Mouse (Mus musculus): ENCODE data around the gene Cd27. TPM values are rescaled to one million over a fixed set of nuclear protein-coding genes. Genes with fewer than 3 reads are reported as not detected.

Gene Cd27
- polyA plus RNA-seq, 1 experiment from 2014 or later, result 3.2 TPM

Small RNA genes within 50 kb of the gene (microRNA-seq; reads per million reads assigned to microRNA genes)
- gene Mir3098 (ENCODE audit: borderline number of aligned reads) (2.5 reads per million), gene Mir8113 (ENCODE audit: borderline number of aligned reads) (not detected)

Other genes starting within 250 kb of the Cd27 start
- 0.30 and 0.40 TPM in 2 replicates for gene Pianp, start 240.3 kb downstream of the Cd27 start, polyA plus RNA-seq (2014; fragmentation: Nextera tagmentation; extraction: Ambion mirVana)
- 7.6 and 7.9 TPM in 2 replicates for gene Zfp384, start 227.9 kb downstream of the Cd27 start, polyA plus RNA-seq (2014; fragmentation: Nextera tagmentation; extraction: Ambion mirVana)
- gene Ing4, start 197.2 kb downstream of the Cd27 start, polyA plus RNA-seq (2014; fragmentation: Nextera tagmentation; extraction: Ambion mirVana), result 60.0 and 63.8 TPM in 2 replicates
- gene Acrbp, start 187.3 kb downstream of the Cd27 start, polyA plus RNA-seq (2014; fragmentation: Nextera tagmentation; extraction: Ambion mirVana), result 6.0 and 7.4 TPM in 2 replicates
- 2.6 and 3.2 TPM in 2 replicates for gene Lpar5, start 169.1 kb downstream of the Cd27 start, polyA plus RNA-seq (2014; fragmentation: Nextera tagmentation; extraction: Ambion mirVana)
- gene Chd4, start 141.0 kb downstream of the Cd27 start, polyA plus RNA-seq (2014; fragmentation: Nextera tagmentation; extraction: Ambion mirVana), result 62.5 and 71.6 TPM in 2 replicates
- 114 and 125 TPM in 2 replicates for gene Nop2, start 105.1 kb downstream of the Cd27 start, polyA plus RNA-seq (2014; fragmentation: Nextera tagmentation; extraction: Ambion mirVana)
- 7.7 and 9.9 TPM in 2 replicates for gene Iffo1, start 91.8 kb downstream of the Cd27 start, polyA plus RNA-seq (2014; fragmentation: Nextera tagmentation; extraction: Ambion mirVana)
- gene Gapdh, start 70.5 kb downstream of the Cd27 start, polyA plus RNA-seq (2014; fragmentation: Nextera tagmentation; extraction: Ambion mirVana), result 2,450 and 2,526 TPM in 2 replicates
- 150 and 158 TPM in 2 replicates for gene Ncapd2, start 45.3 kb downstream of the Cd27 start, polyA plus RNA-seq (2014; fragmentation: Nextera tagmentation; extraction: Ambion mirVana)
- gene Mrpl51, start 45.2 kb downstream of the Cd27 start, polyA plus RNA-seq (2014; fragmentation: Nextera tagmentation; extraction: Ambion mirVana), result 287 and 311 TPM in 2 replicates
- 1.7 and 2.3 TPM in 2 replicates for gene Vamp1, start 21.5 kb downstream of the Cd27 start, polyA plus RNA-seq (2014; fragmentation: Nextera tagmentation; extraction: Ambion mirVana)
- 4.0 TPM in 2 replicates for gene Tapbpl, start 5.2 kb downstream of the Cd27 start, polyA plus RNA-seq (2014; fragmentation: Nextera tagmentation; extraction: Ambion mirVana)
- gene Tuba3a, start 49.0 kb upstream of the Cd27 start, polyA plus RNA-seq (2014; fragmentation: Nextera tagmentation; extraction: Ambion mirVana), result 0.12 TPM in 1 of 2 replicates, not detected in the other
- 30.1 and 34.7 TPM in 2 replicates for gene Ltbr, start 76.9 kb upstream of the Cd27 start, polyA plus RNA-seq (2014; fragmentation: Nextera tagmentation; extraction: Ambion mirVana)
- 0.55 and 0.74 TPM in 2 replicates for gene Scnn1a, start 83.6 kb upstream of the Cd27 start, polyA plus RNA-seq (2014; fragmentation: Nextera tagmentation; extraction: Ambion mirVana)
- 37.0 and 38.0 TPM in 2 replicates for gene Tnfrsf1a, start 112.4 kb upstream of the Cd27 start, polyA plus RNA-seq (2014; fragmentation: Nextera tagmentation; extraction: Ambion mirVana)
- 0.30 and 0.35 TPM in 2 replicates for gene Plekhg6, start 143.8 kb upstream of the Cd27 start, polyA plus RNA-seq (2014; fragmentation: Nextera tagmentation; extraction: Ambion mirVana)